Mouse (Mus musculus) cortical plate, adult 2 months (tissue): ENCODE measurements around the gene Specc1. TPM values are rescaled to one million over a fixed set of nuclear protein-coding genes. Genes with fewer than 3 reads are reported as not detected.

Experiments used
- H3K27ac ChIP-seq: fragments of 200-500 bp; 2 replicates; pipeline ENCODE4 v1.5.1; 2012; ENCODE audit warnings: low read length, control low read depth, inconsistent platforms; ENCODE audit not compliant: insufficient read depth
- H3K4me1 ChIP-seq: fragments of 200-500 bp; 2 replicates; pipeline ENCODE4 v1.6.1; 2011; ENCODE audit warnings: low read length; ENCODE audit not compliant: control insufficient read depth, insufficient read depth
- H3K4me3 ChIP-seq: fragments of 200-500 bp; 2 replicates; pipeline ENCODE4 v1.5.1; 2011; ENCODE audit warnings: mild to moderate bottlenecking, low read length, control low read depth; ENCODE audit not compliant: insufficient read depth
- CTCF ChIP-seq: fragments of 200-500 bp; IDR thresholded peaks from 2 replicates; pipeline ENCODE4 v1.5.1; 2011; ENCODE audit warnings: mild to moderate bottlenecking, control low read depth, low read length; ENCODE audit not compliant: insufficient read depth; ENCODE audit errors: extremely low read depth
- POLR2A ChIP-seq: fragments of 200-500 bp; IDR thresholded peaks from 2 replicates; pipeline ENCODE4 v1.6.1; 2011; ENCODE audit warnings: mild to moderate bottlenecking, low read length, control low read depth; ENCODE audit not compliant: insufficient read depth; ENCODE audit errors: extremely low read depth
- polyA plus RNA-seq: library from polyadenylated mRNA; depleted of rRNA; stranded (reverse); fragments of >200 nt; gene quantifications from 2 replicates; pipeline ENCODE4 v1.2.3, GENCODE M21; 2012; rRNA removed

Specc1 gene
- polyA plus RNA-seq, 1 experiment = 43.2 TPM

DNA sequence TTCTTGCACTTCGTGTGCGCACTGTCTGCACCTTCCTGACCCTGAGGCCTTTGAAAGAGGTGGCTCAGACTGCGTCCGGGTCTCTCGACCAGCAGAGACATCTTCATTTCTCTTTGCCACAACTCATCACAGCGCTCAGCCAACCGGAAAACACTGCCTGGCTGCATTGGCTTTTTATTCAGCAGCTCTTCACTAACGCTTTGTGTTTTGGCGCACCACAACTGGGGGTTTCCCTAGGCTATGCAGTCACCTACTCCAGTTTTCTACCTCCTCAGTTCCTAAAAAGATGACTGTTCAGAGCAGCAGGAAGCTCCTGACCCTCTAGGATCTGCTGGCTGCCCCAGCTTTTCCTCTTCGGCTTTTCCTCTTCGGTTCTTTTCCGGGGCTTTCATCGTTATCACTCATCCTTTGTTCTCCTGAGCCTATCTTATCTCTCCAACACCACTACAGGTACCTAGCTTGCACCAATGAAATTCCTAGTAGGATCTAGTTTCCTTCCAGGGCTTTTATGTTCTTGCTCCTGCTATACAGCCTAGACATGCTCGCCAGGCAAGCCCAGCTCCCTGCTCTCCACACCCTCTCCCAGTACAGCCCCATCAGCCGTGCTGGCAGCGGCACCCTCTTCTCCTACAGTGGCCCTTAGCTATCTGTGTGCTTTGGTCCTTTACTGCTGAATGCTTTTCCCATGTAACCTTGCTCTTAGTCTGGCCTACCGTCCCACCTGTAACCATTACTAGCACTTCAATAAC, 310.1 kb downstream of the Specc1 start:
- Histone ChIP-seq H3K4me3 (no peak overlapping the region), H3K27ac (no peak overlapping the region), H3K4me1 (no peaks in the 10 kb centered on the region; the same call in 1 of the 2 replicates)
- TF ChIP-seq CTCF (no peak), POLR2A (no peak)

DNA sequence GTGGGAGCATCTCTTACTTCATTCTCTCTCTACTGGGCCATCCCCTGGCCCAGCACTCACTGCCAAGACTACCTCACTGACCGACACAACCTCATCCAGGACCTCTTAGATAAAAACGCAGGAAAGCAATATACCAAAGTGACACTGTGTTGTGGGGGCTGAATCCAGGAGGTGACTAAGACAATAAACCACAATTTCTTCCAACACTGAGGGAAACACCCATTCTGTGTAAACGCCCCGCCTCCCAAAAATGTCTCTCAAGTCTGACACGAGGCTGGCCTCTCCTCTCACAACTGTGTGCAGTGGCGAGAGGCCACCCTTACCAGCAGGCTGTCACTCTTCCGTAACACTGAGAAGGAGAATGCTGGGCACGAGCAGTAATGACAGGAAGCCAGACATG, 311.8 kb downstream of the Specc1 start:
- H3K4me1 ChIP-seq = no peaks in the 10 kb centered on the region; the same call in 1 of the 2 replicates
- H3K27ac ChIP-seq = no peak overlapping the region
- no peak overlapping the region for H3K4me3 ChIP-seq
- TF ChIP-seq CTCF (no peak), POLR2A (no peak)

DNA sequence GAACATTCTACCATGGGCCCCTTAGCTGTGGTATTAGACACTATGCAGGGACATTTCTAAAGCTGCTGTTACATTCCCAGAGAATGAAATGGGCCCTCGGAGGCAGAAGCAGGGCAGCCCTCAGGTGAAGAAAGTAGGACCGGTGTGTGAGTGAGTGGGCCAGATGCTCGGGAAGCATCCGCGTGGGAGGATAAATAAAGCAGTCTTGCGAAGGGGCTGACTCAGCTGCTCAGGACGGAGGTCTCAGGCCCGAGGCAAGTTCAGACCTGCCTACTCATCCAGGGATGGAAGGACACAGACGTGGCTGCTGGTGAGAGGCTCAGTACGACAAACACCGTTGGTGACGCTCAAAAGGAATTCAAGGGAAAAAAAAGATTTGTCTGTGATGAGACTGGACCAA, 312.5 kb downstream of the Specc1 start:
- Histone ChIP-seq H3K4me3 (no peak overlapping the region), H3K27ac (no peak overlapping the region), H3K4me1 (no peaks in the 10 kb centered on the region; the same call in 1 of the 2 replicates)
- TF ChIP-seq CTCF (no peak), POLR2A (no peak)

DNA sequence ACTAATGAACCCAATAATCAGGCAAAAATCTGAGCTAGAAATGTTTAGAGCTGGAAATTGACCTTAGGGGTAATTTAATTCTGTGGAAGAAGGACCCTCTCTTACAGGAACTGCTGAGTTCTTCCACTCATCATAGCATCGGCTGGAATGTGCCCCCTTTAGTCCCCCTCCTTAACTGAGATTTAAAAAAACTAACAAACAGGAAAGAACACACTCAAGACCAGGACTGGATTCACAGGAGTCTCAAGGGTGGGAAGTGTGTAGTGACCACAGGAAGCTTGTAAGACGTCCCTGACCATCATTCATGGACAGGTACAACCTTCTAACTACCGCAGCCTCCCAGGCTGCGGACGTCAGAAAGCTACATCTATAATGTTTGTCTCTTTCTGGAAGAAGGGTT, 314.3 kb downstream of the Specc1 start:
- TF ChIP-seq CTCF (no peak), POLR2A (no peak)
- Histone ChIP-seq H3K4me3 (no peak overlapping the region), H3K27ac (no peak overlapping the region)

More for the DNA sequence above, 314.3 kb downstream of the Specc1 start:
- no peaks in the 10 kb centered on the region; the same call in 1 of the 2 replicates for H3K4me1 ChIP-seq

Other genes with a start within 250 kb of the Specc1 start
- gene Slc5a10, start 235.9 kb upstream of the Specc1 start, polyA plus RNA-seq = 0.11 and 0.19 TPM in 2 replicates
- gene Prpsap2, start 194.7 kb upstream of the Specc1 start, polyA plus RNA-seq = 36.5 and 38.9 TPM in 2 replicates
- gene Ulk2, start 101.7 kb upstream of the Specc1 start, polyA plus RNA-seq = 65.5 and 66.4 TPM in 2 replicates
- gene Akap10, start 26.5 kb upstream of the Specc1 start, polyA plus RNA-seq = 13.7 and 14.2 TPM in 2 replicates